Mouse (Mus musculus) liver, embryonic 16.5 days (tissue): ENCODE data around the gene Bmper. TPM values are rescaled to one million over a fixed set of nuclear protein-coding genes. Genes with fewer than 3 reads are reported as not detected.

ENCODE experiments used
- ATAC-seq: fragments of 200-750 bp; cut with Nextera tagmentation; 2 replicates; pipeline ENCODE4 v1.8.0; 2017; ENCODE audit warnings: low read depth, mild to moderate bottlenecking, moderate number of reproducible peaks, moderate library complexity
- H3K27ac ChIP-seq: fragments of 300-500 bp; sonication (generic); 2 replicates; pipeline ENCODE4 v1.5.1; 2014; ENCODE audit warnings: mild to moderate bottlenecking, low read length
- H3K27me3 ChIP-seq: fragments of 300-500 bp; sonication (generic); 2 replicates; pipeline ENCODE4 v1.6.1; 2014; ENCODE audit warnings: low read depth, low read length, mixed read lengths; ENCODE audit not compliant: control insufficient read depth, insufficient read depth
- H3K36me3 ChIP-seq: fragments of 300-500 bp; sonication (generic); 2 replicates; pipeline ENCODE4 v1.6.1; 2014; ENCODE audit warnings: mild to moderate bottlenecking; ENCODE audit not compliant: control insufficient read depth, insufficient read depth
- H3K4me1 ChIP-seq: fragments of 300-500 bp; sonication (generic); 2 replicates; pipeline ENCODE4 v1.6.1; 2014; ENCODE audit warnings: low read depth, low read length, mixed read lengths; ENCODE audit not compliant: control insufficient read depth
- H3K4me2 ChIP-seq: fragments of 300-500 bp; sonication (generic); 2 replicates; pipeline ENCODE4 v1.6.1; 2014; ENCODE audit warnings: low read depth, low read length, mixed read lengths
- H3K4me3 ChIP-seq: fragments of 300-500 bp; sonication (generic); 2 replicates; pipeline ENCODE4 v1.5.1; 2014; ENCODE audit warnings: low read depth, mild to moderate bottlenecking, low read length
- H3K9ac ChIP-seq: fragments of 300-500 bp; sonication (generic); 2 replicates; pipeline ENCODE4 v1.6.1; 2014; ENCODE audit warnings: low read depth, low read length
- H3K9me3 ChIP-seq: fragments of 300-500 bp; sonication (generic); replicated peaks from 2 replicates; pipeline ENCODE4 v1.6.1; 2016; ENCODE audit warnings: low read length; ENCODE audit not compliant: control insufficient read depth
- WGBS: fragments of 180-500 bp; shearing (Covaris S2); extraction: QIAGEN DNeasy Blood & Tissue Kit; methylation state at CpG from one replicate; pipeline ENCODE4 v1.1.7; 2014; ENCODE audit not compliant: insufficient replicate concordance; 5-methylcytosine and 5-hydroxymethylcytosine counted together
- polyA plus RNA-seq: library from polyadenylated mRNA; unstranded; fragments of >200 nt; fragmentation: Nextera tagmentation; extraction: Ambion mirVana; gene quantifications from 2 replicates; pipeline ENCODE4 v1.2.1, GENCODE M21; 2015

Bmper gene
- polyA plus RNA-seq, 1 experiment from 2014 or later: 0.40 TPM

DNA sequence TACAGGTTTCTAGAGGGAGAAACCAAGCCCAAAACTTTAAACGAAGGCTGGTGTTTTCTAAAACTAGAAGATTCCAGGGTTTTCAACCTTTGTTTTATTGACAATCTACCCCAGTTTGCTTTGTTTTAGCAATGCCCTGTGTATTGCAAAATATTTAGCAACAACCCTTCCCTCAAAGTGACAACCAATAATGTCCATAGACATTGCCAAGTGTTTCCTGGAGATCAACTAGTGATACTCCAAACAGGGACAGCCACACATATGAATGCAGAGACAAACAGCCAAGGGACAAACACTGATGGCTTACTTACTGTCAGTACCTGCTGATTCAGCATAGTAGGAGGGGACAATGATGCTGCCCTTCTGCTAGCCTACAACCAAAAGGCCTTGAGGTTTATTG, 161.0 kb downstream of the Bmper start:
- Histone ChIP-seq H3K27me3 (no peaks in the 10 kb centered on the region), H3K4me1 (no peaks in the 10 kb centered on the region), H3K4me3 (no peak overlapping the region), H3K36me3 (no peaks in the 10 kb centered on the region), H3K9me3 (no peaks in the 10 kb centered on the region), H3K27ac (no peak overlapping the region), H3K9ac (no peak overlapping the region), H3K4me2 (no peak overlapping the region)
- no peak for ATAC-seq
- 67% methylated on average over 1 of the region's 1 CpGs for WGBS

DNA sequence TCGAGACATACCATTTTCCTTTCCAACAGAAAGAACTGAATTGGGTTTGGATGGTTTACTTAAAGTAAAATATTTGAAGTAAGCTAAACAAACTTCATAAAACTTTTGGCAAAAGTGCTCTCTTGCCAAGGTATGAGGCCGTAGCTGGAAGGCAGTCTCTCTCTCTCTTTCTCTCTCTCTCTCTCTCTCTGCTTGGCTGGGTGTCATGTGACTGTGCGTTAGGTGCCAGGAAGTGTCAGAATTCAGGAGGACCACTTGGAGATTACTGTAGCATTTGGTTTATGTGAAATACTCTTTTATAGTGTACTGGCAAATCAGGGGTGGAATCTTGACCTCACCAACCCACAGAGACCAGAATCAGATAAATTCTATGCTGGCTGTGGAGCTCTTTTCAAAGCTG, 162.0 kb downstream of the Bmper start:
- Histone ChIP-seq H3K27me3 (no peaks in the 10 kb centered on the region), H3K4me3 (no peak overlapping the region), H3K9me3 (no peaks in the 10 kb centered on the region), H3K9ac (no peak overlapping the region), H3K36me3 (no peaks in the 10 kb centered on the region), H3K4me2 (no peak overlapping the region), H3K4me1 (no peaks in the 10 kb centered on the region), H3K27ac (no peak overlapping the region)
- WGBS: 56% methylated on average over 3 of the region's 3 CpGs
- ATAC-seq: no peak

GRCm38 (mm10) chr9:23386201-23386600, 163.3 kb downstream of the Bmper start:
- no peaks in the 10 kb centered on the region for H3K9me3 ChIP-seq
- no peak for ATAC-seq
- H3K4me1 ChIP-seq: no peaks in the 10 kb centered on the region
- no peak overlapping the region for H3K27ac ChIP-seq
- H3K4me3 ChIP-seq: no peak overlapping the region
- H3K9ac ChIP-seq: no peak overlapping the region
- H3K4me2 ChIP-seq: no peak overlapping the region
- no peaks in the 10 kb centered on the region for H3K36me3 ChIP-seq
- no peaks in the 10 kb centered on the region for H3K27me3 ChIP-seq
- WGBS: 53% methylated on average over 3 of the region's 3 CpGs

- Histone ChIP-seq H3K4me3 (no peak overlapping the region), H3K36me3 (no peaks in the 10 kb centered on the region), H3K4me2 (no peak overlapping the region), H3K9ac (no peak overlapping the region), H3K27me3 (no peaks in the 10 kb centered on the region), H3K27ac (no peak overlapping the region), H3K9me3 (no peaks in the 10 kb centered on the region), H3K4me1 (no peaks in the 10 kb centered on the region)
- ATAC-seq: no peak
- 38% methylated on average over 3 of the region's 3 CpGs for WGBS
Observed at GRCm38 (mm10) chr9:23390118-23390517, 167.2 kb downstream of the Bmper start.

DNA sequence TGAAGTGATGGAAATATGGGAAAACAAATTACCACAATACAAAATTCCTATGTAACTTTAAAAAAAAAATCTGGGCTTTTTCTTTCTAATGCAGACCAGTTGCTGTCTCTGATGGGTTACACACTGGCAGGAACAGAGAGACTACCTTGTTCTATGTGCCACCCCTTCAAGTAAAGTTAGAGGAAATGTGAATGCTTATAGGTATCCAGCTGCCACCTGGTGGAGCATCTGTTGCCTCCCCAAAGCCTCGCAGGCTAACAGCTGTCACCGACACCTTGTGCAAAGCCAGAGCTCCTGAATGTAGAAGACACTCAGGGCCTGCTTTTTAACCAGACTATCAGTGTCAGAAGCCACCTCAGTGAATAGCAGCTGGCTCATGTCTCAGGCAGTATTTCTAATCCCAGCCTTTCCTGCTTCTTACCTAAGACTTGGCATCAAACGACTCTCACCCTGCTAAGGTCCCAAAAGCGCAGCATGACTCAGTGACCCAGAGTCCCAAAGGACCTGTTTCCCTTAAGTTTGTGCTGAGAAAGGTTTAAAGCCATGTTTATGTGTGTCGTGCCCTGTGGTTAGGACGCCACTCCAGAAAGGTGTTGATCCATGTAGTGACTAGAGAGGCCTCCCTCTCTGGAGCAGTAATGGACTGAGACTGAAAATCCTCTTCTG, 171.9 kb downstream of the Bmper start:
- no peak overlapping the region for H3K4me3 ChIP-seq
- no peak overlapping the region for H3K9ac ChIP-seq
- H3K27me3 ChIP-seq: no peaks in the 10 kb centered on the region
- no peaks in the 10 kb centered on the region for H3K36me3 ChIP-seq
- WGBS: 58% methylated on average over 6 of the region's 6 CpGs
- H3K9me3 ChIP-seq: no peaks in the 10 kb centered on the region
- no peak overlapping the region for H3K4me2 ChIP-seq
- ATAC-seq: no peak
- H3K27ac ChIP-seq: no peak overlapping the region
- H3K4me1 ChIP-seq: no peaks in the 10 kb centered on the region

DNA sequence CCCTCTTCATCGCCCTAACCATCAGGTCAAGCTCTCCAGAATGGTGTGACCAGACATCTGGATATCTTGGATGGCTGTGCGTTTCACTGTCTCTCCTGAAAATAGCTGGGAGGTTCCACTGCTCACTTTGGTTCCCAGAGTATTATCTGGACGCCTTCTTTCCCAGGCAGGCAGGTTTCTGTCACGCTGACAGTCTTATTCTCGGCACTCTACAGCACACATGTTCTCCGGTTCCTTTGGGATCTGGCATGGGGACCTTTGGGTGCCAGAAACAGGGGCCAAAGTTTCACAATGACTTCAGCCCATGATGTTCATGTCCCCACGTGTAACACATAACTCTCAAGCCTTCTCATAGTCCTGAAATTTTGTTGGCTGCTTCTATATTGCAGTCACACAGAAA, 173.3 kb downstream of the Bmper start:
- no peaks in the 10 kb centered on the region for H3K4me1 ChIP-seq
- H3K27ac ChIP-seq: no peak overlapping the region
- no peak overlapping the region for H3K4me3 ChIP-seq
- WGBS: 63% methylated on average over 7 of the region's 7 CpGs
- no peak for ATAC-seq
- H3K9ac ChIP-seq: no peak overlapping the region
- H3K27me3 ChIP-seq: no peaks in the 10 kb centered on the region
- H3K4me2 ChIP-seq: no peak overlapping the region
- no peaks in the 10 kb centered on the region for H3K9me3 ChIP-seq
- no peaks in the 10 kb centered on the region for H3K36me3 ChIP-seq

DNA sequence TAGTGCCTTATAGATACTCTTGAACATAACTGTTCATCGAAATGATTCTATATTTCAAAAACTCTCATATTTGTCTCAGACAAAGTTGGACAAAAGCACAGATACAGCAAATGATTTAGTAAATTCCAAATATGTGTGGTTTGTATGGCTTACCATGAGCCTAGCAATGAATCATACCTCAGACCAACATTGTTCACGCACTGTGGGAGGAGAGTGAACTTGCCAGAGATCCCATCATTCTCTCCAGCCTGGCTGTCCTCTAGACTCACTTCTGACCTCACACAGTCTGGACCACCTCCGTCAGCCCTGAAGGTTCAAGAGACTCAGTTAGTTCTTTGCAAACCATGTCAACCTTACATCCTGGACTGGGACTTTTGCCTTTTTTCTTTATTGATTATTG, 175.0 kb downstream of the Bmper start:
- no peak overlapping the region for H3K9ac ChIP-seq
- WGBS: 65% methylated on average over 3 of the region's 3 CpGs
- no peak overlapping the region for H3K4me2 ChIP-seq
- H3K4me1 ChIP-seq: no peaks in the 10 kb centered on the region
- H3K27me3 ChIP-seq: no peaks in the 10 kb centered on the region
- no peak overlapping the region for H3K4me3 ChIP-seq
- ATAC-seq: no peak
- H3K9me3 ChIP-seq: no peaks in the 10 kb centered on the region
- H3K36me3 ChIP-seq: no peaks in the 10 kb centered on the region
- no peak overlapping the region for H3K27ac ChIP-seq

- H3K9ac ChIP-seq: no peak overlapping the region
- no peak overlapping the region for H3K27ac ChIP-seq
- H3K4me2 ChIP-seq: no peak overlapping the region
- H3K36me3 ChIP-seq: no peaks in the 10 kb centered on the region
- 43% methylated on average over 6 of the region's 6 CpGs for WGBS
- no peaks in the 10 kb centered on the region for H3K4me1 ChIP-seq
- ATAC-seq: no peak
- no peak overlapping the region for H3K4me3 ChIP-seq
- H3K27me3 ChIP-seq: no peaks in the 10 kb centered on the region
- no peaks in the 10 kb centered on the region for H3K9me3 ChIP-seq
Observed at GRCm38 (mm10) chr9:23399638-23400284, 176.9 kb downstream of the Bmper start.

DNA sequence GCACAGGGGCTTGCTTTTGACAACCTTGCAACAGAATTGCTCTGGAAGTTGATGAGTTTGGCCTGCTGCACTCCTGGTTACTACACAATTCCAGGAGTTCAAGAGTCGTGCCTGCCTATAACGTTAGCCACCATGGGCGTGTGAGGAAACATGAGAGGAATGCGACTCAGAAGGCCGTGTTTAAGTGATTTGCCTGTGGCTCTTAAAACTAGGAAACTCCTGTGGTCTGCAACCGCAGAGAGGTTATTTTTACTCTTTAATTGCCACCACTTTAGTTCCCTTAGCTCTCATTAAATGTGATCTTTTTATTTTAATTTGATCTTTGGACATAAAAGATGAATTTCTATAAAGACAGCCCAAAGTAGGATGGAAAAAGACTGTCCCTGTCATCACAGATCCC, 184.5 kb downstream of the Bmper start:
- Histone ChIP-seq H3K27ac (no peak overlapping the region), H3K4me3 (no peak overlapping the region), H3K27me3 (no peaks in the 10 kb centered on the region), H3K4me2 (no peak overlapping the region), H3K9ac (no peak overlapping the region), H3K4me1 (no peaks in the 10 kb centered on the region), H3K9me3 (no peaks in the 10 kb centered on the region), H3K36me3 (no peaks in the 10 kb centered on the region)
- 57% methylated on average over 6 of the region's 6 CpGs for WGBS
- no peak for ATAC-seq
